Mouse (Mus musculus): ENCODE measurements at regions not wholly inside any gene's neighbourhood (a gene's known extent, or its start where the extent isn't known, plus 50 kb on each side); places are given as distances from the start of the nearest gene placed in this dataset.
A peak's percentile ranks its signal among the peaks of the same experiment; 100 is the strongest.
"Not testable (repeated sequence)": the region's sequence is repeated elsewhere in the genome, so short reads cannot be mapped to it uniquely, and the experiment has no call there.

DNA sequence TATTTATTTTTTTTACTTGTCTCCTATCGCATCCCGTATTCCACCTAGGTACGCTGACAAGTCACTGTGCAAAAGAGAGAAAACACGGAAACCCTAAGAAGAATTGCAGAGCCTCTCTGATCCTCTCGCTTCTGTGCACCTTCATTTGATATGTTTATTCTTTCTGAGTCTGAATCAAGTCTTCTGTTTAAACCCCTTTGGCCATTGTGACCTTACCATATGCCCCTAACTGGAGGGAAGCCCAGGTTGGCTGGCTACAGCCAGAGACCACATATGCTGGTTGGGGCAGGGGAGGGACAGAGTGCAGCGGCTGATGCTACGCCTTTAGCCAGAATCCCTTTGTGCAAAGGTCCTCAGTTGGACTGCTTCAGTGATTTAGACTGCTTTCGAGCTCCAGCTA, 346.0 kb upstream of the Nova1 start:
- H3K27ac ChIP-seq (ENCODE audit: insufficient read depth, low read length) = no peak overlapping the region
- H3K4me3 ChIP-seq (ENCODE audit: insufficient read depth, low read length) = peak overlapping the region; percentile 17; the same call in 1 of the 2 replicates
- TF ChIP-seq CTCF (IDR thresholded peaks at IDR 0.05; ENCODE audit: extremely low read depth, insufficient read depth, low read length) = no peak
- no peak for TF ChIP-seq POLR2A (IDR thresholded peaks at IDR 0.05; ENCODE audit: extremely low read depth, insufficient read depth, low read length)
- H3K4me1 ChIP-seq (ENCODE audit: control insufficient read depth, insufficient read depth, low read length) = peaks cover 1% of the 10 kb centered on the region; the same call in 1 of the 2 replicates

DNA sequence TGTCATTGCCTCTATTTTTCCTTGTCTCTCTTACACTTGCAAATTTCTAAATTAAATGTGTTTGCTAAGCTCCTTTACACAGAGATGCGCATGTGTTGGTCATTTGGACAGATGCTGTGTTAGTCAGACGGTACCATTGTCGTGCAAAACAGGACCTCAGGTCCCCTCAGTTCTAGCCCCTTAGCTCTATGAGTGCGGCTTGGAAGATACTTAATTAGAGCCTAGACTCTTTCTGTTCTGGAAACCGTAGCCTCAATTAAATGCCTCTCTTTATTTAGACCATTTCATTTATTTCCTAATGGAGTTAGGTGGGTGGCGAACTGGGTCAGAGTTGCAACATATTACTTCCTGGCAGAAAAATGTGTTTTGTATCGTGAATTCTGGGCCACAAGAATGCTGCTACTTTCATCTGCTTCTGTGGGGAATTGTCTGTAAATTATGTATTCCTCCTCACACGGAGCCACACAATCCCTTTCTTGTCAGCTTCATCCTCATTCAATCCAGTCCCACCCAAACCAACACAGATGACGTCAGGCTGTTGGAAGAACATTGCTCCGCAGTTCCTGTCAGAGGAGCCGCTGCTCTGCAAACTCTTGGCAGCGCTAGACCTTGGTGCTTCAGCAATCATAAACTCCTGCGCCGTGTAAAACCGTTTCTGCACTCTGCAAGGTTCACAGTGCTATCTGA, 345.4 kb upstream of the Nova1 start:
- peak overlapping the region; percentile 17 for H3K4me3 ChIP-seq (ENCODE audit: insufficient read depth, low read length)
- TF ChIP-seq CTCF (IDR thresholded peaks at IDR 0.05; ENCODE audit: extremely low read depth, insufficient read depth, low read length) = no peak
- TF ChIP-seq POLR2A (IDR thresholded peaks at IDR 0.05; ENCODE audit: extremely low read depth, insufficient read depth, low read length) = no peak
- peaks cover 1% of the 10 kb centered on the region; the same call in 1 of the 2 replicates for H3K4me1 ChIP-seq (ENCODE audit: control insufficient read depth, insufficient read depth, low read length)
- 0 out of 2 replicates have a peak overlapping the region, but pooled peaks have one; percentile 6 for H3K27ac ChIP-seq (ENCODE audit: insufficient read depth, low read length)

DNA sequence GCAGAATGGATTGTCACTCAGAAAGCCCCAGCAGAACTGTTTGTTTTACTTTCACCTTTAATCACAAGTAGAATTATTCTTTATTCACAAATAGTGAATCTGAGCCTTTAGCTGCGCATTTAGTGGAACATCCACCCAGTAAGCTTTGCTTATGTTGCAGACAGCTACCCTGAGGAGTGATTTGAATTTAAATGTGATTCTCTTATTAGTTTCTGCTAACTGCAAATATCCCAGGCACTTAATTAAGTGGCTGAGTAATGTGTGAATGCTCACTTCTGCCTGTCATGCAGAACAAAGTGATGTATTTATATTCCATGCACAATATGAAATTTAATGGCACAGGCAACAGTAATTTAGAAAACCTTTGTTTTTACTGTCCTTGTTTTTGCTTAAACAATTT, 344.4 kb upstream of the Nova1 start:
- H3K4me1 ChIP-seq (ENCODE audit: control insufficient read depth, insufficient read depth, low read length) = peaks cover 1% of the 10 kb centered on the region; the same call in 1 of the 2 replicates

DNA sequence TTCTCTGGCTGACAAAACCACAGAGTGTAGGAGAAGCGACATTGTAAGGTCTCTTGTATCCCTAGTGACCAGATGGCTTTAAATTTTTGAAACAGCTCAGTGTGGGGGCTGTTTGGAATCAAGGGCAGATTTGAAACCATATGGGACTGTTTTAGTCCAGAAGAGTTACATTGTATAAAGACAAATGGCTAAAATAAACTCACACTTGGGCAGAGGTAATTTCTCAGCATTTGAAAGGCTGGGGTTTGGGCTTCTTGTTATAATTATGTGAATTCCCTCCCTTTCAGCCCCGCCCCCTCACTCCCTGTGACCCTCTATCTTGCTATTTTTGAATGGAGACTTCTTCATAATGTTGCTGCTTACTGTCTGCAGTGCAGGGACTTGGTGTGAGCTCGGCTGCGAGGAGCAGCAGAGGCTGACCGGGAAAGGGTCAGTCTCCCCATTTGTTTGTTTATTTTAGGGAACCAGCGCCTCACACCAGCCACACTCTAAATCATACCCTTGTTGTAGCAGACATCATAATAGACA, 344.0 kb upstream of the Nova1 start:
- H3K4me3 ChIP-seq (ENCODE audit: insufficient read depth, low read length) = no peak overlapping the region
- TF ChIP-seq CTCF (IDR thresholded peaks at IDR 0.05; ENCODE audit: extremely low read depth, insufficient read depth, low read length) = no peak
- no peak for TF ChIP-seq POLR2A (IDR thresholded peaks at IDR 0.05; ENCODE audit: extremely low read depth, insufficient read depth, low read length)

More for the DNA sequence above, 344.4 kb upstream of the Nova1 start:
- no peak for TF ChIP-seq POLR2A (IDR thresholded peaks at IDR 0.05; ENCODE audit: extremely low read depth, insufficient read depth, low read length)
- no peak for TF ChIP-seq CTCF (IDR thresholded peaks at IDR 0.05; ENCODE audit: extremely low read depth, insufficient read depth, low read length)
- no peak overlapping the region for H3K27ac ChIP-seq (ENCODE audit: insufficient read depth, low read length)
- H3K4me3 ChIP-seq (ENCODE audit: insufficient read depth, low read length) = no peak overlapping the region

DNA sequence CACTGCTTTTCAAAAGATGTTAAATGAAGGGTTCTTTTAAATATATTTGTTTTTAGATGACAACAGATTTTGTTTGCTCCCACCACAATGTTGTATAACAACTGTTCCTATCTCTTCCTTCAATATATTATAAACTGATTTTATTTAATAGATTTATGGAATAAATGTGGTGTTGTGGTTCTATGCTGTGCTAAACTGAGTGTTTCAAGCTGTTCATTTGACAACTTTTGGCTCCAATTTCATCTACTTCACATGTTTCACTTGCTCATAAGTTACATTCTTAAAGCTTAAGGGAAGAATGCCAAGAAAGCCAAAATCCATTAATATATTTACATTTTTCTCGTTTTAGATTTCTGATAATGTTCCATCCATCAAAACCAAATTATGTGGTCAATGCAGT, 341.9 kb upstream of the Nova1 start:
- TF ChIP-seq POLR2A (IDR thresholded peaks at IDR 0.05; ENCODE audit: extremely low read depth, insufficient read depth, low read length) = no peak
- no peak for TF ChIP-seq CTCF (IDR thresholded peaks at IDR 0.05; ENCODE audit: extremely low read depth, insufficient read depth, low read length)
- no peak overlapping the region for H3K27ac ChIP-seq (ENCODE audit: insufficient read depth, low read length)
- no peak overlapping the region for H3K4me3 ChIP-seq (ENCODE audit: insufficient read depth, low read length)
- H3K4me1 ChIP-seq (ENCODE audit: control insufficient read depth, insufficient read depth, low read length) = peaks cover 1% of the 10 kb centered on the region; the same call in 1 of the 2 replicates

More for the DNA sequence above, 344.0 kb upstream of the Nova1 start:
- H3K4me1 ChIP-seq (ENCODE audit: control insufficient read depth, insufficient read depth, low read length) = peaks cover 1% of the 10 kb centered on the region; the same call in 1 of the 2 replicates
- no peak overlapping the region for H3K27ac ChIP-seq (ENCODE audit: insufficient read depth, low read length)

DNA sequence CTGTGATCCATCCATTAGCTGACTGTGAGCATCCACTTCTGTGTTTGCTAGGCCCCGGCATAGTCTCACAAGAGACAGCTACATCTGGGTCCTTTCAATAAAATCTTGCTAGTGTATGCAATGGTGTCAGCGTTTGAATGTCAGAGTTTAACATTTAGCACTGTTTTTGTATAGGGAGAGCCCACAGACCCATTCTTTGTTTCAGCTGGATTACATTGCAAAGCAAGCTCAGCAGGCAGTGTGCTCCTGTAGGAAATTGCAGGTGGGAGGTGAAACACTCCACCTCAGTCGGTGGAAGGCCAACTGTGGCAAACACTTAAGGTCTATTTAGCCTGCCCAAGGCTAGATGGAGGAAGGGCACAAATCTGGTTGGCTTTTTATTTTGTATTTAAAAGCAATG, 337.2 kb upstream of the Nova1 start:
- H3K4me3 ChIP-seq (ENCODE audit: insufficient read depth, low read length); H3K4me1 ChIP-seq (ENCODE audit: control insufficient read depth, insufficient read depth, low read length); H3K27ac ChIP-seq (ENCODE audit: insufficient read depth, low read length): not testable (repeated sequence)

DNA sequence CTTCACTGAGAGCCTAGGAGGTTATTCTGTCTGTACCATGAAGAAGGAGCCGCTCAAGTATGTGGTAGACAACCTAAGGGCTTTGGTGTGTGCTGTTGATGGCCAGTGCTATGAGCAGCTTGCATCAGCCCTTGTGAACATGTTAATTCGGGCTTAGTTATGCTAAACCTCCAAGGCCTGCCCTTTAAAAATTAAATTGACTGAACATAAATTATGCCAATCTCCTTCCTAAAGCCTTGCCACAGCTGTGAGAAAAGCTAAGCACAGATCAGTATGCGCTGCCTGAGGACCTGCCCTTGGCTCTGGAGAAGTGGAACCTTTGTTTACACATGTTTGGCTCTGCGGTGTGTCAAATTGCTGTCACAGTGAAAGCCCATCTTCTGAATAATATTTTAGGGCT, 321.9 kb upstream of the Nova1 start:
- no peak for TF ChIP-seq POLR2A (IDR thresholded peaks at IDR 0.05; ENCODE audit: extremely low read depth, insufficient read depth, low read length)
- TF ChIP-seq CTCF (IDR thresholded peaks at IDR 0.05; ENCODE audit: extremely low read depth, insufficient read depth, low read length) = no peak
- Histone ChIP-seq H3K4me1 (ENCODE audit: control insufficient read depth, insufficient read depth, low read length) (no peaks in the 10 kb centered on the region), H3K27ac (ENCODE audit: insufficient read depth, low read length) (no peak overlapping the region), H3K4me3 (ENCODE audit: insufficient read depth, low read length) (no peak overlapping the region)

DNA sequence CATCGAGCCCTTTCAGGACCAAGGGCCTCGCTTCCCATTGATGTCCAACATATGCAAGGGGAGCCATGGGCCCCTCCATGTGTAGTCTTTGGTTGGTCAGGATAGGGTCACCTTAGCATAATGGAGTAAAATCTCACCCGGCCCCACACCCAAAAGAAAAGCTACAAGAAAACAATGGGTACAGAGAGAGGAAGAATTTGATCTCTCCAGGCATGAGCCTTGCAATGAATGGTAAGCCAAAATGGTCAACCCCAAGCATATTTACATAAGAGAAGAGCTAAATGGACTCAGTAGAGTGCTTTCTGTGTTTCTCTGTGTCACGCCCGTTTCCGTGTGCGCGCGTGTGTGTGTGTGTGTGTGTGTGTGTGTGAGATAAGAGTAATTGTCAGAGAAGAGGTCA, 311.1 kb upstream of the Nova1 start:
- Histone ChIP-seq H3K27ac (ENCODE audit: insufficient read depth, low read length) (no peak overlapping the region), H3K4me1 (ENCODE audit: control insufficient read depth, insufficient read depth, low read length) (no peaks in the 10 kb centered on the region), H3K4me3 (ENCODE audit: insufficient read depth, low read length) (no peak overlapping the region)
- no peak for TF ChIP-seq CTCF (IDR thresholded peaks at IDR 0.05; ENCODE audit: extremely low read depth, insufficient read depth, low read length)
- no peak for TF ChIP-seq POLR2A (IDR thresholded peaks at IDR 0.05; ENCODE audit: extremely low read depth, insufficient read depth, low read length)

DNA sequence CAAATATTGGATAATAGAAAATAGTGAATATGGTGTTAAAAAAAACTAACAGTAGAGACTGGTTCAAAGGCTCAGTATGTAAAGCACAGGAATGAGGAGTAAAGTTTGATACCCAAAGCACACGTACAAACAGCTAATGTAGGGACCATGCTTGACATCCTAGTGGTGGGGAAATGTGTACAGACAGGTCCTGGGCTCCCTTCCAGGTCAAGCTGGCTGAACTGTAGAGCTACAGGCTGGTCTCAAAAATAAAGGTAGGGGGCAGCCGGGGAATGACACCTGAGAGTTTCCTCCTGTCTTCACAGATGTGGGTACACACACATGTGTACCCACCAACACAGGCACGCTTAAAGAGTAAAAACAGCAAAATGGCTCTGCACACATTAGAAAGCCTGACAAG, 309.9 kb upstream of the Nova1 start:
- Histone ChIP-seq H3K27ac (ENCODE audit: insufficient read depth, low read length) (no peak overlapping the region), H3K4me3 (ENCODE audit: insufficient read depth, low read length) (no peak overlapping the region), H3K4me1 (ENCODE audit: control insufficient read depth, insufficient read depth, low read length) (no peaks in the 10 kb centered on the region)
- no peak for TF ChIP-seq CTCF (IDR thresholded peaks at IDR 0.05; ENCODE audit: extremely low read depth, insufficient read depth, low read length)
- TF ChIP-seq POLR2A (IDR thresholded peaks at IDR 0.05; ENCODE audit: extremely low read depth, insufficient read depth, low read length) = no peak

DNA sequence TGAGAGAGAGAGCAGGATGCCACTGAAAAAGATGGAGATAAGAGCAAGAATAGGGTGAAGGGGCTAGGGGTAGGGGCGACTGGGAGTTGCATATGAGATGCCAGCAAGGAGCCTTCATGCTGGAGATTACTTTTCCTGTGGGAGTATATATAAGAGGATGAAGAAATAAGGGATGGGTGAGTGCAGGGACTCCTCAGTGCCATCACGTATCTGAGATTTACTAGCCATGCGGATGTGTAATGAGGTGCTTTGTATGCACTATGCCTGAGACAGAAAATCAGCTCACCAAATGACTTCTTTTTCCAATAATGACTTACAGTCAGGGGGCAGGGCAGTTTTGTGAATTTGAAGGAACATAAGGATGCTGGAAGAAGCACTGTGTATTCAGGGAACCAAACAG, 302.7 kb upstream of the Nova1 start:
- H3K27ac ChIP-seq (ENCODE audit: insufficient read depth, low read length) = no peak overlapping the region
- no peak for TF ChIP-seq POLR2A (IDR thresholded peaks at IDR 0.05; ENCODE audit: extremely low read depth, insufficient read depth, low read length)
- TF ChIP-seq CTCF (IDR thresholded peaks at IDR 0.05; ENCODE audit: extremely low read depth, insufficient read depth, low read length) = no peak
- H3K4me3 ChIP-seq (ENCODE audit: insufficient read depth, low read length) = no peak overlapping the region
- no peaks in the 10 kb centered on the region for H3K4me1 ChIP-seq (ENCODE audit: control insufficient read depth, insufficient read depth, low read length)
